Mouse (Mus musculus) inflammation-experienced regulatory T-cells, adult 16 weeks (primary cell): ENCODE data around the gene Taf6. TPM values are rescaled to one million over a fixed set of nuclear protein-coding genes. Genes with fewer than 3 reads are reported as not detected.

Experiments
- polyA plus RNA-seq: library from polyadenylated mRNA; unstranded; fragments of 100-300 nt; shearing (Covaris generic); gene quantifications from one replicate; pipeline ENCODE4 v1.2.1, GENCODE M21; 2017

Taf6 gene
- polyA plus RNA-seq: 66.2 TPM

DNA sequence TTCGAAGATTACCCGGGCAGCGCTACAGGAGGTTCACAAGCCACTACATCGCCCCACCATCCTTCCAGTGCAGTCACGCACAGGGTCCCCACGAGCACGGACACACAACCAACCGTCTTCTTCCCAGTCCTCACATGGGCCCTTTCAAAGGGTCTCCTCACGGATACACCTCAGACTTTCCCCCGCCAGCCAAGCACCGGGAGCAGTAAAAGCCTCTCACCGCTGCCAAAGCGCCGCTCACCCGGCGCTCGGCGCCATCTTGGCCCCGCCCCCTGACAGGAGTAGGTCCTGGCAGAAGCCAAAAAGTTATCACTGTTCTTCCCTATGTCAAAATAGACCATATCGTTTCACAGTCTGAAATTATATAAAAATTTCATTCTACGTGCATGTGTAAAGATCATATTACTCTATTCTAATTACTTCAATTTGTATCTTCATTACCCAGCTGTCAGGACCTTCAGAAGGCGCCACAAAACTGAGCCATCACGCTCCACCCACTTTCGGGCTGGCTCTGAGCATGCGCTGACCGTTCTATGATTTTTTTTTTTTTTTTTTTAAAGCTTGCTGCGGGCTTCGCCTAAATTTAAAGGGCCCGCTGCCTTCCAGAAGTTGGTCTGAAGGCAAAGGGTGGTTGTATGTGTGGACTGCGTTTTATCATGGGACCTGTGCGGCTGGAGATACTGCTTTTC, at the start of gene Taf6, which contains the start of gene Cnpy4:
Gene Taf6 (minus strand): TSS at position 502 of the 689 bp plus-strand sequence.
Gene Cnpy4 (plus strand): TSS at position 536 of the 689 bp plus-strand sequence.

GRCm38 (mm10) chr5:138225700-138226099, 38.4 kb upstream of the Taf6 start, which contains the start of gene Nxpe5:
TSS of gene Nxpe5 (plus strand) at chr5:138225898.

DNA sequence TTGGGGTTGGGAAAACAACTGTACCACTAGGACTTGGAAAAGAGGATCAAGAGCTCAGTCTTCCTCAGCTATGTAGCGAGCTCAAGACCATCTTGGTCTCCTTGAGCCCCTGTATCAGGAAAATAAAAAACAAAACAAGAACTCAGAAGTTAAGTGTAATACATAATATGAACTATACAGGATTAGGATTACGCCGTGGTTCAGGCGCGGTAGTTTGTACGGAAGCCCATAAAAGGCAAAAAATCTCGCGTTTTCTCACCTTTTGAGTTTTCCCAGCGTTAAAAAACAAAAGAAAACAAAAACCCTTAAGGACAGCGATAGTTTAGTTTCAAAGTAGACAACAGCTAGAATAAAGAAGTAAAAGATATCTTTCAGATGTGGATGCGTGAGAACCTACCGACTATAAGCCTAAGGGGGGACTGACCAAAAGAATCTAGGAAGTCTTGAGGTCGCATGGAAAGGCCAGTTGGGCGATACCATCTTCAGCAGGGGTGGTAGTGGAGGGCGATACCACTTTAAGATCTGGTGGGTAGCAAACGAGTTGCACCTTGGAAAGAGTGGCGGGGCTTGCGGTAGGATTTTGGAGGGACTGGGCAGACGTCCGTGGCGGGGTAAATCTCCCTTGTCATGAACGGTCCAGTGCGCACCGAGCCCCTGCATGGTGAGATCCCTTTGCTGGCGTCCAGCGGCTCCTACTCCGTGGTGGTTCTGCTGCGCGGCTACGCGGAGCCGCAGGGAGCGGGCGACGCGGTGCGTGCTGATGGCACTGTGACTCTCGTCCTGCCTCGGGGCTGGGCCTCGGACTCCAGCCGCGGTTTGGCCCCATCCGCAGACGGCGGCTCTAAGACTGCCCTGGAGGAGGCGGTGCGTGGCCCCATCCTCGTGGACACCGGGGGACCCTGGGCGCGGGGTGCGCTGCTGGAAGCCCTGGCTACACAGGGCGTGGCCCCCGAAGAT, 6.8 kb upstream of the Taf6 start, which contains the start of gene Mblac1:
Gene Mblac1 (plus strand): TSS at position 544 of the 957 bp plus-strand sequence.

GRCm38 (mm10) chr5:138171695-138172491, 15.4 kb downstream of the Taf6 start, which contains the start of the genes Ap4m1 and Mcm7:
TSS of gene Ap4m1 (plus strand) at chr5:138172002.
TSS of gene Mcm7 (minus strand) at chr5:138172422.

GRCm38 (mm10) chr5:138160842-138161665, 26.2 kb downstream of the Taf6 start, which contains the start of gene Cops6:
TSS of gene Cops6 (plus strand) at chr5:138161071.

GRCm38 (mm10) chr5:138155443-138155976, 31.7 kb downstream of the Taf6 start, which contains the start of gene Zfp113:
TSS of gene Zfp113 (minus strand) at chr5:138155744.

Other genes starting within 250 kb of the Taf6 start
- gene Gjc3, start 224.4 kb downstream of the Taf6 start, polyA plus RNA-seq: not detected
- gene Azgp1, start 205.9 kb downstream of the Taf6 start, polyA plus RNA-seq: not detected
- gene Smok3a, start 166.2 kb downstream of the Taf6 start, polyA plus RNA-seq: not detected
- gene Smok3b, start 166.0 kb downstream of the Taf6 start, polyA plus RNA-seq: not detected
- gene Smok3c, start 134.3 kb downstream of the Taf6 start, polyA plus RNA-seq: not detected
- gene Zkscan1, start 102.4 kb downstream of the Taf6 start, polyA plus RNA-seq: 24.9 TPM
- 29.4 TPM for gene Zscan21, start 70.5 kb downstream of the Taf6 start, polyA plus RNA-seq
- 21.6 TPM for gene Zfp113, start 31.7 kb downstream of the Taf6 start, polyA plus RNA-seq
- 229 TPM for gene Cops6, start 26.4 kb downstream of the Taf6 start, polyA plus RNA-seq
- gene Ap4m1, start 15.4 kb downstream of the Taf6 start, polyA plus RNA-seq: 12.5 TPM
- gene Mcm7, start 15.0 kb downstream of the Taf6 start, polyA plus RNA-seq: 98.7 TPM
- gene Cnpy4, start within 50 bp of the Taf6 start, polyA plus RNA-seq: 19.3 TPM
- 0.74 TPM for gene Mblac1, start 6.9 kb upstream of the Taf6 start, polyA plus RNA-seq
- gene Nxpe5, start 38.4 kb upstream of the Taf6 start, polyA plus RNA-seq: not detected
- gene Lamtor4, start 68.0 kb upstream of the Taf6 start, polyA plus RNA-seq: 117 TPM
- gene BC037034, start 76.6 kb upstream of the Taf6 start, polyA plus RNA-seq: 13.3 TPM
- 1.1 TPM for gene Gal3st4, start 85.4 kb upstream of the Taf6 start, polyA plus RNA-seq
- not detected for gene Gm43720, start 92.5 kb upstream of the Taf6 start, polyA plus RNA-seq
- 3.1 TPM for gene Gpc2, start 92.6 kb upstream of the Taf6 start, polyA plus RNA-seq
- 0.74 TPM for gene Stag3, start 92.8 kb upstream of the Taf6 start, polyA plus RNA-seq
- gene Pvrig, start 154.5 kb upstream of the Taf6 start, polyA plus RNA-seq: 24.7 TPM